Mouse (Mus musculus) CH12.LX (cell line): Measurements from ENCODE around the gene Pdcd1lg2. TPM values are rescaled to one million over a fixed set of nuclear protein-coding genes. Genes with fewer than 3 reads are reported as not detected.

Experiments used
- DNase-seq: peaks from one replicate; pipeline ENCODE4 v3.0.0-alpha.2; 2013; ENCODE audit errors: extremely low read depth
- H3K27ac ChIP-seq: 2 replicates; pipeline ENCODE4 v1.5.1; 2012; ENCODE audit warnings: low read depth, mild to moderate bottlenecking, control low read depth, moderate library complexity; ENCODE audit not compliant: insufficient read depth
- H3K27me3 ChIP-seq: replicated peaks from 2 replicates; pipeline ENCODE3; 2012; ENCODE audit warnings: inconsistent platforms
- H3K36me3 ChIP-seq, 2 experiments: replicated peaks in 1 of 2; 2 replicates each; pipeline versions ENCODE3 to v1.6.1; 2012; ENCODE audit warnings: inconsistent platforms in 1 of 2, low read length in 1 of 2, mild to moderate bottlenecking in 1 of 2, mixed read lengths in 1 of 2, moderate library complexity in 1 of 2; ENCODE audit not compliant: control insufficient read depth in 1 of 2, insufficient read depth in 1 of 2
- H3K4me1 ChIP-seq, 2 experiments: 2 replicates each; pipeline ENCODE4 v1.6.1; 2012; ENCODE audit warnings: inconsistent platforms in 1 of 2, moderate library complexity in 1 of 2; ENCODE audit not compliant: insufficient read depth in 2 of 2, control insufficient read depth in 1 of 2
- H3K4me2 ChIP-seq: 2 replicates; pipeline ENCODE4 v1.6.1; 2012; ENCODE audit warnings: low read depth, mild to moderate bottlenecking, control low read depth; ENCODE audit not compliant: poor library complexity, insufficient read depth, severe bottlenecking
- H3K4me3 ChIP-seq, 3 experiments: fragments of 150-350 bp in 1 of 3; sonication (generic) in 1 of 3; replicated peaks in 1 of 3; 2 replicates each; pipeline versions ENCODE3 to v1.5.1; 2011 to 2012; ENCODE audit warnings: low read depth in 2 of 3, low read length in 2 of 3, mild to moderate bottlenecking in 2 of 3, moderate library complexity in 2 of 3, control low read depth in 1 of 3, improper control_type of control experiment in 1 of 3, inconsistent platforms in 1 of 3, mixed read lengths in 1 of 3; ENCODE audit not compliant: poor library complexity in 1 of 3
- H3K79me2 ChIP-seq: replicated peaks from 2 replicates; pipeline ENCODE4 v1.6.1; 2012; ENCODE audit warnings: mild to moderate bottlenecking, moderate library complexity; ENCODE audit not compliant: control insufficient read depth, poor library complexity, insufficient read depth, severe bottlenecking; ENCODE audit errors: extremely low read depth
- H3K9ac ChIP-seq: 2 replicates; pipeline ENCODE4 v1.6.1; 2012; ENCODE audit warnings: low read depth, mild to moderate bottlenecking, control low read depth, moderate library complexity; ENCODE audit not compliant: insufficient read depth
- H3K9me3 ChIP-seq: replicated peaks from 2 replicates; pipeline ENCODE3; 2012; ENCODE audit warnings: low read length, inconsistent platforms, mixed read lengths
- BHLHE40 ChIP-seq: IDR thresholded peaks from 2 replicates; pipeline ENCODE4 v1.6.1; 2011; ENCODE audit warnings: mild to moderate bottlenecking, low read depth, low read length, improper control_type of control experiment
- CTCF ChIP-seq, 2 experiments: IDR thresholded peaks in 1 of 2; conservative IDR thresholded peaks in 1 of 2; 2 replicates each; pipeline ENCODE4 v1.5.1; 2011 to 2012; ENCODE audit warnings: low read depth in 2 of 2, low read length in 2 of 2, improper control_type of control experiment in 1 of 2, inconsistent platforms in 1 of 2, mild to moderate bottlenecking in 1 of 2, moderate library complexity in 1 of 2
- EP300 ChIP-seq: IDR thresholded peaks from 2 replicates; pipeline ENCODE4 v1.6.1; 2011; ENCODE audit warnings: low read length, improper control_type of control experiment
- ETS1 ChIP-seq: conservative IDR thresholded peaks from 2 replicates; pipeline ENCODE4 v1.6.1; 2012; ENCODE audit warnings: low read depth, mild to moderate bottlenecking, inconsistent platforms, low read length, improper control_type of control experiment, moderate library complexity
- GABPA ChIP-seq: IDR thresholded peaks from 2 replicates; pipeline ENCODE4 v1.6.1; 2012; ENCODE audit warnings: low read depth, low read length, improper control_type of control experiment, inconsistent platforms; ENCODE audit not compliant: insufficient replicate concordance
- IRF4 ChIP-seq: IDR thresholded peaks from 2 replicates; pipeline ENCODE4 v1.6.1; 2014; ENCODE audit warnings: low read depth, mild to moderate bottlenecking, inconsistent platforms, low read length, improper control_type of control experiment
- JUN ChIP-seq: IDR thresholded peaks from 2 replicates; pipeline ENCODE4 v1.6.1; 2011; ENCODE audit warnings: low read depth, mild to moderate bottlenecking, low read length, improper control_type of control experiment, moderate library complexity; ENCODE audit not compliant: insufficient read depth
- KAT2A ChIP-seq: IDR thresholded peaks from 2 replicates; pipeline ENCODE4 v1.6.1; 2012; ENCODE audit warnings: low read length, improper control_type of control experiment, inconsistent platforms; ENCODE audit not compliant: insufficient replicate concordance
- MAX ChIP-seq: IDR thresholded peaks from 2 replicates; pipeline ENCODE4 v1.6.1; 2011; ENCODE audit warnings: low read length, improper control_type of control experiment
- MAZ ChIP-seq: IDR thresholded peaks from 2 replicates; pipeline ENCODE4 v1.6.1; 2012; ENCODE audit warnings: low read depth, mild to moderate bottlenecking, inconsistent platforms, low read length, improper control_type of control experiment, moderate library complexity
- MEF2A ChIP-seq: IDR thresholded peaks from 2 replicates; pipeline ENCODE4 v1.6.1; 2014; ENCODE audit warnings: low read depth, mild to moderate bottlenecking, inconsistent platforms, low read length, improper control_type of control experiment, borderline replicate concordance
- MYC ChIP-seq: IDR thresholded peaks from 2 replicates; pipeline ENCODE4 v1.6.1; 2011; ENCODE audit warnings: low read depth, mild to moderate bottlenecking, improper control_type of control experiment, low read length
- PAX5 ChIP-seq: IDR thresholded peaks from 2 replicates; pipeline ENCODE4 v1.6.1; 2012; ENCODE audit warnings: low read length, inconsistent platforms, mixed read lengths
- POLR2A ChIP-seq: IDR thresholded peaks from 2 replicates; pipeline ENCODE4 v1.6.1; 2011; ENCODE audit warnings: low read depth, mild to moderate bottlenecking, improper control_type of control experiment, low read length
- POLR2AphosphoS2 ChIP-seq: IDR thresholded peaks from 2 replicates; pipeline ENCODE4 v1.6.1; 2011; ENCODE audit warnings: low read depth, low read length, improper control_type of control experiment
- RCOR1 ChIP-seq: conservative IDR thresholded peaks from 2 replicates; pipeline ENCODE4 v1.6.1; 2012; ENCODE audit warnings: low read depth, mild to moderate bottlenecking, inconsistent platforms, low read length, improper control_type of control experiment
- SMC3 ChIP-seq: IDR thresholded peaks from 2 replicates; pipeline ENCODE4 v1.6.1; 2011; ENCODE audit warnings: low read depth, low read length, improper control_type of control experiment
- TBP ChIP-seq: conservative IDR thresholded peaks from 2 replicates; pipeline ENCODE4 v1.6.1; 2011; ENCODE audit warnings: low read depth, low read length, improper control_type of control experiment
- TCF12 ChIP-seq: IDR thresholded peaks from 2 replicates; pipeline ENCODE4 v1.6.1; 2014; ENCODE audit warnings: low read depth, mild to moderate bottlenecking, inconsistent platforms, low read length, improper control_type of control experiment
- UBTF ChIP-seq: IDR thresholded peaks from 2 replicates; pipeline ENCODE4 v1.6.1; 2012; ENCODE audit warnings: low read depth, mild to moderate bottlenecking, inconsistent platforms, low read length, improper control_type of control experiment, moderate library complexity
- USF1 ChIP-seq: IDR thresholded peaks from 2 replicates; pipeline ENCODE4 v1.6.1; 2014; ENCODE audit warnings: low read depth, mild to moderate bottlenecking, inconsistent platforms, low read length, improper control_type of control experiment
- USF2 ChIP-seq: conservative IDR thresholded peaks from 2 replicates; pipeline ENCODE4 v1.6.1; 2011; ENCODE audit warnings: low read depth, low read length, improper control_type of control experiment
- ZC3H11A ChIP-seq: IDR thresholded peaks from 2 replicates; pipeline ENCODE4 v1.6.1; 2012; ENCODE audit warnings: low read depth, mild to moderate bottlenecking, inconsistent platforms, low read length, improper control_type of control experiment
- ZMIZ1 ChIP-seq: IDR thresholded peaks from 2 replicates; pipeline ENCODE4 v1.6.1; 2012; ENCODE audit warnings: low read depth, mild to moderate bottlenecking, inconsistent platforms, low read length, improper control_type of control experiment
- ZNF384 ChIP-seq: IDR thresholded peaks from 2 replicates; pipeline ENCODE4 v1.6.1; 2012; ENCODE audit warnings: low read depth, low read length, improper control_type of control experiment, inconsistent platforms
- dilution Hi-C: fragments of 300-500 bp; cut with MboI; formaldehyde crosslinking; loops from 2 replicates; pipeline ENCODE4 v1.14.3; 2020; ENCODE audit warnings: low sequenced_read_pairs; ENCODE audit not compliant: extremely low pct_unique_long_range_greater_than_20kb, extremely low pct_ligation_motif_present
- in situ Hi-C: fragments of 300-500 bp; cut with MboI; formaldehyde crosslinking; loops from 3 replicates; pipeline ENCODE4 v1.14.3; 2019; ENCODE audit warnings: low sequenced_read_pairs, low pct_ligation_motif_present, low pct_unique_long_range_greater_than_20kb, mixed read lengths
- polyA plus RNA-seq: library from polyadenylated mRNA; unstranded; fragments of >175 nt; gene quantifications from 2 replicates; pipeline ENCODE4 v1.2.1, GENCODE M21; 2012; ENCODE audit warnings: low read depth; ENCODE audit not compliant: insufficient read length
- total RNA-seq, 2 experiments: library from RNA; depleted of rRNA; stranded (reverse); fragments of 300-350 nt in 1 of 2; fragments of >200 nt in 1 of 2; gene quantifications; 2 replicates each; pipeline ENCODE4 v1.2.3; 2012 to 2014

Pdcd1lg2 gene
- total and polyA plus RNA-seq, 3 experiments, result 1.4 to 5.5 (median 1.7) TPM

GRCm38 (mm10) chr19:29494454-29494853 is 83.7 kb downstream of the Pdcd1lg2 start:
- H3K4me1 ChIP-seq, result peaks cover 8 to 51% of the 10 kb centered on the region in 2 experiments; a peak in 3 of 4 replicates
- dilution Hi-C loops, result no loop called here
- H3K36me3 ChIP-seq, result no peaks in the 10 kb centered on the region
- no peaks in the 10 kb centered on the region for H3K9me3 ChIP-seq
- no peak overlapping the region for H3K27ac ChIP-seq
- TF ChIP-seq PAX5 (no peak), EP300 (peak; percentile 44; the same call in 1 of the 2 replicates), POLR2A (no peak), MYC (no peak), TCF12 (0 out of 2 replicates have a peak, but pooled peaks have one; percentile 24), MAZ (no peak), POLR2AphosphoS2 (no peak), IRF4 (0 out of 2 replicates have a peak, but pooled peaks have one; percentile 31), ETS1 (0 out of 2 replicates have a peak, but pooled peaks have one; percentile 10), BHLHE40 (peak; percentile 40; the same call in 1 of the 2 replicates), ZNF384 (no peak), ZC3H11A (no peak), ZMIZ1 (no peak), CTCF (conservative IDR thresholded peaks at IDR 0.05 in 1 of 2, IDR thresholded peaks at IDR 0.05 in 1 of 2; ENCODE audit: low read depth in 2 of 2, low read length in 2 of 2) (no peak)
- TF ChIP-seq, all 38 proteins: peak for 5
- H3K79me2 ChIP-seq, result no peaks in the 10 kb centered on the region
- no peaks in the 10 kb centered on the region for H3K27me3 ChIP-seq
- H3K4me3 ChIP-seq, result no peak overlapping the region
- in situ Hi-C loops, result loop anchor here (5.0 kb wide), 1 partner anchor 122 kb away; no protein-coding TSS in a partner anchor
- DNase-seq, result no peak
- no peak overlapping the region for H3K4me2 ChIP-seq
- H3K9ac ChIP-seq, result no peak overlapping the region

GRCm38 (mm10) chr19:29496001-29496597 is 85.4 kb downstream of the Pdcd1lg2 start:
- H3K9me3 ChIP-seq, result no peaks in the 10 kb centered on the region
- H3K4me3 ChIP-seq, result no peak overlapping the region
- no peaks in the 10 kb centered on the region for H3K79me2 ChIP-seq
- no peak overlapping the region for H3K4me2 ChIP-seq
- H3K27ac ChIP-seq, result no peak overlapping the region
- no peak for DNase-seq
- H3K4me1 ChIP-seq, result peaks cover 8 to 56% of the 10 kb centered on the region in 2 experiments; a peak in 3 of 4 replicates
- TF ChIP-seq POLR2AphosphoS2 (no peak), MAX (no peak), CTCF (conservative IDR thresholded peaks at IDR 0.05 in 1 of 2, IDR thresholded peaks at IDR 0.05 in 1 of 2; ENCODE audit: low read depth in 2 of 2, low read length in 2 of 2) (no peak), UBTF (no peak), USF1 (peak; percentile 40), JUN (no peak), BHLHE40 (peak; percentile 62), ZMIZ1 (no peak), POLR2A (no peak), TBP (no peak), MEF2A (no peak), SMC3 (no peak), TCF12 (no peak), ETS1 (0 out of 2 replicates have a peak, but pooled peaks have one; percentile 15), GABPA (no peak), MAZ (no peak), RCOR1 (no peak), KAT2A (no peak), EP300 (no peak), USF2 (peak; percentile 38; the same call in 1 of the 2 replicates)
- dilution Hi-C loops, result no loop called here
- in situ Hi-C loops, result no loop called here
- no peaks in the 10 kb centered on the region for H3K36me3 ChIP-seq
- H3K9ac ChIP-seq, result no peak overlapping the region
- no peaks in the 10 kb centered on the region for H3K27me3 ChIP-seq
